Mouse (Mus musculus) thymus, postnatal 36 days (tissue): ENCODE data around the gene Acsm4.

Experiments
- DNase-seq, 2 experiments: peaks; one replicate each; pipeline ENCODE4 v3.0.0; 2022; ENCODE audit warnings: mixed read lengths in 2 of 2

Gene Acsm4

DNA sequence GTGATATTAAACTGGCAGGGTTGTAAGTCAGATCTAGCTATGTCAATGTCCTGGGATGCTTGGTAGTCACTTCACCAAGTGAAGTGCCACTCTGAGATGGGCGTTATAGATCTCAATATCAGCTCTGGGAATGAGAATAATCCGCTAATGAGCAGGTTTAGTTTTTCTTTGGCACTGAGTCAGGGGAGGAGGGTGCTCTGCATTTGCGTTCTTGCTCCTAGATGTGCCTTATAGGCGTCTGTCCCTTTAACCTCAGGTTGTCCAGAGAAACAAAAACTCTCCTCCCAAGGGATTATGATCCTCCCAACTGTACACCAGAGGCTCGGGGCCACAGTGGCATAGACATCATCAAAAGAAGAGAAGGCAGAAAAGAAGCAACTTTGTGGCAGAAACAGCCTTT is at the start of gene Acsm4:
Gene Acsm4 (plus strand): TSS at position 301 of the 400 bp plus-strand sequence.
- no peak for DNase-seq

DNA sequence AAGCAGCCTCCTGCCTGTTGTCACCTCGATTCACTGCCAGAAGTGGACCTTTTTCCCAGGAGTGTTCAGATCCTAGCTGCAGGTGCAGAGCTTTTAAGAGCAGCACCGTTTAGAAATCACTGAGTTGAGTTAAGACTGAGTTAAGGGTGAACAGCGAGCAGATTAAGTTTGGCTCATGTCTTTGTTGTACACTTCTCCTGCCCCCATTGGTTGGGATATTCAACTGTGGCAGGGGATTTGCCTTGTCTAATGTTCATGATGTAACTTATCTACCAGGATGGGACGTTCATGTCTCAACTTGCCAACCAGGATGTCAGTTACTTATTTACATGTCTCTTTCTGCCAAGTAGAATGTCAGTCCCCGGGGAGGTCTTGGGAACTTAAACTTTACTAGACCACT is 47.5 kb upstream of the Acsm4 start:
- no peak for DNase-seq

DNA sequence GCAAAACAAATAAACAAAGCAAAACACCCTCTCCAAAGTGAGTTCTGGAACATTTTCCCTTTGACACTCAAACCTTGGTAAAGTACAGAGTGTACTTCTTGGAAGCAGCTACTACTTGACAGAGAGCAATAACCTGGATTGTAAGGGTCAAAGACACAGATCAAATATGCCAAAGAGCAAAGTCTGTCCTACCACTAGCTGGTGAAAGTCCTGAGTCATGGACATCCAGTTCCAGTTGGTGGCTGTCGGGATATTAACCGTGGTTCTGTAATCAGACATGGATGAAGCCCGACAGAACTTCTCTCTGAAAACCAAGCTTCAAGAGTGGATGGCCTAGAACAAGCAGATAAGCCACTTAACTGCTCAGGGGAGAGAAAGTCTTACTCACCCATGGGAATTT is 21.9 kb upstream of the Acsm4 start:
- no peak for DNase-seq

DNA sequence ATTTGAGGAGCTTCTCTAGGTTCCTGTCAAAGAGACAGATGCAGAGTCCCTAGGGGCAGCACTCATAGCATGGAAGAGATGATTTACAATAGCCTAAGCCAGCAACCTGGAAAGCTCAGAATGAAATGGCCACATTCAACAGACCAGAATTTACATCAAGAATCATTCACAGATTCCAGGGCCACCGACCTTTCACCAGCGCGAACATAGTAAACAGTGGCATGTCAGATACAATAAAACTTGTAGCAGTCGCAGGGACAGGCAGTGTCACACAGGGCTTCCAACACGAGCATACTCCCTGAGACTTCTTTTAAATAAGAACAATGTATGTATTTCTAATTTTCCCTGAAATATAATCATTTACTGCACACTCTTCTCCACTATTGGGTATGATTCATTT is 19.4 kb upstream of the Acsm4 start:
- no peak for DNase-seq

DNA sequence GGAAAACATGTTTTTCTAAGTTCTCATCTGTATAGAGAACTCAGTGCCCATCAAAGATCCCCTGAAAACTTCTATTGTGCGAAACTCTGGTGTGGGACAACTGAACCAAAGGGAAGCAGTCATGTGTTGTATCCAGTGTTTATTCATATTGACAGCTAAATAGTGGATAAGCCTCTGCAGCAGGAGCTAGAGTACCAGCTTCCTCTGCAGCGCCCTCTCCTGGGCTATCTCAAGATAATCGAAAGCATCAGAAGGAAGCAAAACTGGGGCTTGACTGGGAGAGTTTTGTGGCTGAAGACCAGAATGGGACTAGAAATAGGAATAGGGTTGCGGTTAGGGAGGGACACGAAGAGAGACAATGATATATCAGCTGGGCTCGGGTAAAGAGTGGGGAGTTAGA is 18.9 kb upstream of the Acsm4 start:
- DNase-seq = no peak

DNA sequence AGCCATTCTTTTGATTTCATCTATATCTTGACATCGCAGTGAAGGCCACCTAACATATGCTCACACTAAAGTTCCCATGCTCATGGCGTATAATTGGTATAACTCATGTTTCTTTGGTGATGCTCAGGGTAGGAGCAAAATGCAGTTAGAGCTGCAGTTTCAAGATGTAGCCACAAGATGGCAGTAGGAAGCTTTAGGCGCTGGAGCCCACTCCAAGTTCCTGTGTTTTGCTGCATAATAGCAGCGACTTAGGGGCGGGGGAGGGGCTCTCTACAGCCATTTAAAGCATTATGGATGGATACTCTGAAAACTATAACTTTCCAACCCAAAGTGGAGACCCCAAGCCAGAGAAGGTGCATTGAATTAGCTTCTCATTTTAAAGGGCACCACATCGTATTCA is 16.4 kb upstream of the Acsm4 start:
- DNase-seq = peak; percentile 5 to 6

DNA sequence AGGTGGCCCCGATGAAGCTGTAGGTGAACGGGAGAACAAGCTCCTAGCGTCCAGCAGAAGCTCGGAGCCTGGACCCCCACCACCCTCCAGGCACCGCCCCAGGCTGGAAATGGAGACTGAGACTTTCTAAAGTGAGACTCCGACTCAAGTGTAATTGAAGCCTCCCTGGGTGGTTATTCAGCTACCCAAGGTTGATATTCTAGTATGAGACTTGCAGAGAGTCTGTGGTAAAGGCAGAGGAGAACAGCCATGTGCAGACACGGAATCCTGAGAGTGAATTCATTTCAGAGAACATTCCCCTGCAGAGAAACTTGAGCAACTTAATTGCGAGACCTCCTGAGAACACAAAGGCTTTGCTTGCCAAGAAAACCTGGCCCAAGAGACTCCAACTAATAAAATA is 9.7 kb upstream of the Acsm4 start:
- DNase-seq = no peak

DNA sequence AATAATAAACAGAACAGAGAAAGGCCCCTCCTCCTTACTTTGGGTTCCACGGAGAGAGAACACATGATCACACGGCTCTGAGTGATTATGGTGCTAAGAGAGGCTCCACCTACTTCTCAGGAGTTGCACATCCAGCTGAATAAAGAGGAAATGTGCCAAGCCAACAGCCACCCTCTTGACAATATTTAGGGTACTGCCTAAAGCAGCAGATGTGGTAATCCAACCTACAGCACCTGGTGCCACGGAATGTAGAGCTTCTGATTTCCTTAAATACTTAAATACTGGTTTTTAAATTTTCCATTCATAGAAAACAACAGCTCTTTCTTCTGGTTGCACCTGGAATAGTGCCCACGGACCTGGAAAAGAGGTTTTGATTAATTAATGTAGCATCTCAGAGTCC is 7.1 kb upstream of the Acsm4 start:
- DNase-seq = no peak

DNA sequence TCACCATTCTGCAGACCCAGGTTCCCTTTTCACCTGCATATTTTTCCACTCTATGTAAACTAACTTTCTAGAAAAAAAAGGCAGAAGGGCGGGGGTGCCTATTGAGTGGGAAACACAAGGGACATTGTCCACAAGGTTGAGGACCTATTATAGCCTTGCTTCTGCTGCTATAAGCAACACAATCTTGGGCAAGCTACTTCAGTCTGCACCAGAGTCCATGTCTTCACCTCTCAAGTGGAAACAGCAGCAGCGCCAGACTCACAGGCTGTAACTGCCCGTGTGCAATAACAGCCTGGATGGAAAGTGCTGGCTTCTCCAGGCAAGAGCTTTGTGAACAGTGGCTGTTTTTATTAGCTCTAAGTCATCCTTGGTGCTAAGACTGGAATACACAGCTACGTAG is 2.5 kb downstream of the Acsm4 start:
- no peak for DNase-seq

DNA sequence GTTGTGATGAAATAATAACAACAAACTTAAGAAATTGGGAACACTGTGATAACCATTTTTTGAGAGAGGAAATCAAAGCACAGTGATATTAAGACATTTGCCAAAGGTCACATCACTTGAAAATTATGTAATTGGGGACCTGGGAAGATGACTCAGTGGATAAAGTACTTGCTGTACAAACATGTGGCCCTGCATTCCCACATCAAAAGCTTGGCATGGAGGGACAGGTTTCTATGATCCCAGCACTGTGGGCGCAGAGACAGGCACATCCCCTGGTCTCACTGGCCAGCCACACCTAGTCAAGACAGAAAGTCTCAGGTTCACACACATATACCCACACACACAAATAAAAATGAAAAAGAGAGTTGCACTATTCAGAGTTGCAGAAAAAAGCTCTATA is 5.1 kb downstream of the Acsm4 start:
- no peak for DNase-seq

DNA sequence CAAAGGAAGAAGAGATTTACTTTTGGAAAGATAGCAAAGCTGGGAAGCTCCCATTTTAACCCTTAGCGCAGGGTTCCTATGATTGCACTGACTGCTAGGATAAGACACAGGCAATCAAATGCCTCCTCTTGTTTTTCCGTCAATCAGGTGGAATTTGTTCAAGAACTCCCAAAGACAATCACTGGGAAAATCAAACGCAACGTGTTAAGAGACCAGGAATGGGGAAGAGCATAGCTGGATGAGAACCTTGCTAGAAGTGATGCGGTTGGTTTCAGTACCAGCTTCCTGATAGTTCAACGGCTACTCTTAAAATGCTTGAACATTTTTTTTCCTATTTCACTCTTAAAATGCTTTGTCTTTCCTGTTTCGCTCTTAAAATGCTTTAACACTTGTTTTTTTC is 24.3 kb downstream of the Acsm4 start:
- DNase-seq = no peak

DNA sequence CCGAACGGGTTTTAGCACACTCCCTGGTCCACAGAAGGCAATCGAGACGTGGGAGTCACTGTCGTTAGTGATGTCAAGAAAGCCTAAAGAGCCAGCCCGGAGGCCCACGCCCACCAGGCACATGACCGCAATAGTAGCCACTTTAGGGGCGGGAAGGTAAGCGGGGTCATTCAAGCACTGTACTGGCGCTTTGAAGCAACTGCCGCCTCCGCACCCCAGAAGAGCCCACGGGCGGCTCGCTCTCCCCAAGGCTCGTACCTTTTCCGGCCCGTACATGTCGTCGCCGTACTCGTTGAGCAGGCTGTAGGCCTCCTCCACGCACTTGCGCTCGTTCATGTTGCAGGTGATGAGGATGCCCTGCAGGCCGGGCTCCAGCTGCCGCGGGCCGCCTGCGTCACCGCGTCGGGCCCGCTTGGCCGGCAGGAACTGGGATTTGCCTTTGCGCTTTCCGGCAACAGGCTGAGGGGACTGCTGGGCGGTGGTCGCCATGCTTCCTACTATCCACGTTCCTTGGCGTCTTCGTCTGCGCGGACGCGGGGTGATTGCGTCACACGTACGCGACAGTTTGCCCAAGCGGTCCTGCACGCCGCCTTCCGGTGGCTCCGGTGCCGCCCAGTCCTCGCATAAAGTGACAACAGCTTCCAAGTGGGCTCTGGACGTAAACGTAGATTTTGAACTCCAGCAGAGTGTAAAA is 30.6 kb downstream of the Acsm4 start, which contains the start of gene Thumpd1:
Gene Thumpd1 (minus strand): TSS at position 546 of the 694 bp plus-strand sequence.
- peak; percentile 90 to 91 for DNase-seq

DNA sequence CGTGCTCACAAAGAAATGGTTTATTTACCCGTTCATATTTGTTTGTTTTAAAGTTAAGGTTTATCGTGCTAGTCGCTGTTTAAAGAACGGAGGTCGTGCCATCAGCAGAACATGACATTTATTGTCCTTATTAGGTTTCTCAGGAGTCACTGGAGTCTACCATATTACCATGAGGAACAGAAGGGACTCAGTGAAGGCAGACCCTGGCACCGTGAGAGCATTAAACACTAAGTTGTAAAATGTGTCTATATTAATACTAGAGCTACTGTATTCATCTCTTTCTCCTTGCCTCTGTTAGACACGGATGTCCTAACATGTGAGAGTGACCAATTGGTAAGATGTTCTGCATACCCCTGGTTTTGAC is 31.1 kb downstream of the Acsm4 start:
- DNase-seq = no peak

DNA sequence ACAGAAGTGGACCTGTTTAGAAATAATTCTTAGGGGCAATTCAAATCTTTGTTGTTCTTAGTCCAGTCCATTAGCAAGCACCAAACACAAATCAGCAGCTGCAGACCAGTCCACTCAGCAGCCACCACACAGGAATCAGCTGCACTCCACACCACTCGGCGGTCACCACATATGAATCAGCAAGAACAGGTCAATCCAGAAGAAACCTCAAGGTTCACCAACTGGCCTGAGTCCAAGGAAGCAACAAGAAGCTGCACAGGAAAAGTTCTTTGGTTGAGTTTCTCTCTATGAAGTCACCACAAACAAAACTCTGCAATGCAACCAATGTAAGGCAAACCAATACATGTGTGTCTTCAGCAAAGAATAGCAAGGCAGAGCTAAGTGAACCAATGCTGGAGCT is 37.8 kb downstream of the Acsm4 start:
- DNase-seq = no peak

DNA sequence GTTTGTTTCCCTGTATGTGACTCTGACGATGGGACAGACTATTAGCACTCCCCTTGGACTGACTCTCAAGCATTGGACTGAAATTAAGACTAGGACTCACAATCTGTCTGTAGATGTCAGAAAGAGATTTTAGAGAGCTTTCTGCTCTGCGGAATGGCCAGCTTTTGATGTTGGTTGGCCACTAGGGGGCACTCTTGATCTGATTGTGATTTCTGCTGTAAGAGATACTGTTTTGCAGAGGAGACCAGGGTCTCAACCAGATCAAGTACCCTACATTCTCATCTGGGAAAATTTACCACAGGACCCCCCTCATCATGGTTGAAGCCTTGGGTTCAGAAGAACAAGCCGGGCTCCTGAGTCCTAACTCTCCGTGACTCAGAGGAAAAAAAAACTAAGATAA is 41.4 kb downstream of the Acsm4 start:
- DNase-seq = peak in 1 of 2 experiments; percentile 3

DNA sequence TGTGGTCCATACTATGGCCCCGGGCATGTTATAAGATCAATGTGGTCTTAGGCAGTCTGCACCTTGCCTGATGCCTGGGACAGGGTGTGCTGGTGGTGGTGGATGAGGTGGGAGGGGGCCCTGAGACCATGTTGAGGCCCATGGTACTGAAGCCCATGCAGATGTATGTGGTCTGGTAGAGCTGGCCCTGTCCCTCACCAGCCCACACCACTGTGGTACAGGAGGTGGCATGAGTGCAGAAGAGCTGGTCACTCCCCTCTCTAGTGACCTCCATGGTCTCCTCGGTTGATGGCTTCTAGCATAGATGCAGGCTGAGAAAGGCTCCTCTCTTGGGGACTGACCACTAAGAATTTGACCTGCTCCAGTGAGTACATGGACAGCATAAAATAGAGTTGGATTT is 49.1 kb downstream of the Acsm4 start:
- DNase-seq = no peak

DNA sequence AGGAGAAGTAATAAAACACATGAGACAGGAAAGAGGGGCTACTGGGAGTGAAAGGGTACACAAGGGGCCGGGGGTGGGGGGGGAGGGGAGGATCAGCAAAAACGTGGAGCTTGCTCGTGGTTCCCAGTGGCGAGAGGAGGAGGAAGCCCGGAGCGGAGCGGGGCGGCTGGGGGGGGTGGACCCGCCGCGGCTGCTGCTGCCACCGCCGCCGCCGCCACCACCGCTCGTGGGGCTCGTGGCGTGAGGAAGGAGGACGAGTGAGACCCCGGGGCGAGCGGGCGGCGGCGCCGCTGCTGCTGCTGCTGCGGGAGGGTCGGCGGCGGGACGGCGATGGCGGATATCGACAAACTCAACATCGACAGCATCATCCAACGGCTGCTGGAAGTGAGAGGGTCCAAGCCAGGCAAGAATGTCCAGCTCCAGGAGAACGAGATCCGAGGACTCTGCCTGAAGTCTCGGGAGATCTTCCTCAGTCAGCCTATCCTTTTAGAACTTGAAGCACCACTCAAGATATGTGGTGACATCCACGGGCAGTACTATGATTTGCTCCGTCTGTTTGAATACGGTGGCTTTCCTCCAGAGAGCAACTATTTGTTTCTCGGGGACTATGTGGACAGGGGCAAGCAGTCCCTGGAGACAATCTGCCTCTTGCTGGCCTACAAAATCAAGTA is 50.1 kb downstream of the Acsm4 start:
- DNase-seq = peak in 1 of 2 experiments; percentile 25

DNA sequence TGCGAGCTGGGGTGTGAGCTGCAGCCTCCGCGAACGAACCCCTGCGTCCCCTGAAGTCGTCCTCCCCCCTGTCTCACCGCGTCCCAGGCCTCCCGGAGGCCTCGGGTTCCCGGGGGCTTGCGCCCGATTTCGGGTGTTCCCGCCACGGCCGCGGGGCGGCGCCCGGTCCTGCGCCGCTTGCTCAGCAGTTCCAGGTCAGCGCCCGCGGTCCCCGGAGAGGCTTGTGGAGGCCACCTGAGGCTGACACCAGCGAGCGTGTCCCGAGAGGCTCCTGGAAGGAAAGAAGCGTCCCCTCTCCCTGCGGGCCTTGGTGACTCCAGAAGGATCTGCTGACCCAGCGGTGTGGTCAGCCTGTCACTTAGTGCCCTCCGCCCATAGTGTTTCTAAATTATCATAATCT is 54.5 kb downstream of the Acsm4 start:
- peak in 1 of 2 experiments; percentile 12 for DNase-seq

DNA sequence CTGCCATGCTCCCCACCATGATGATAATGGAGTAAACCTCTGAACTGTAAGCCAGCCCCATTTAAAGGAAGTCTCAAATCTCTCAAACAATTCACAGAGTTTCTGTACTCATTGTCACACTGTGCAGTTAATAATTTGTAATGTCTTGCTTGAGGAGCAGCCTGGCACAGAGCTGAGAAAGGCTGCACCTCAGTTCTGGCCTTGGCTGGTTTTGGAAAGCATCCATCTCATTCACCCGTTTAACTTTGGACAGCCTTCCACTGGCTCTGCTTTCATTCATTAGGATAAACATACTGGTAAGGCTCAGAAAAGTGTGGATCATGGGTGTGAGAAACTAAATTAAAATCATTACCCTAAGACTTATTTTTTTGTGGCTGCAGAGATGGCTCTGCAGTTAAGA is 56.0 kb downstream of the Acsm4 start:
- no peak for DNase-seq

DNA sequence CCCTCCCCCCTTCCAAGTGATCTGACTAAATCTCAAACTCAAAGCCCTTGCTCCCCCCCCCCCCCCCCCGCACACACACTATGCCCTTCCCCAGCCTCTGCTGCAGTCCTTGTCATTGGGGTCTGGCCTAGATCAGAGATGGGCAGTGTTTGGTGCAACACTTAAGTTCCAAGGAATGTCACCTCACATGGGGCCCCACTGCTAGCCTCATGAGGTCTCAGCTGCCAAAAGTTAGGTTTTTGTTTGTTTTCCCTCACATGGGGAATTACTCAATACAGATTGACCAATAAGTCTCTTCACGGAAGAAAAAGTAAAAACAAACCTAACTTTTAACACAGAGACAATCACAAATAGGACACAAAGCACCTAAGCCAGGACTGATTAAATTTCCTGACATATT is 58.9 kb downstream of the Acsm4 start:
- no peak for DNase-seq

DNA sequence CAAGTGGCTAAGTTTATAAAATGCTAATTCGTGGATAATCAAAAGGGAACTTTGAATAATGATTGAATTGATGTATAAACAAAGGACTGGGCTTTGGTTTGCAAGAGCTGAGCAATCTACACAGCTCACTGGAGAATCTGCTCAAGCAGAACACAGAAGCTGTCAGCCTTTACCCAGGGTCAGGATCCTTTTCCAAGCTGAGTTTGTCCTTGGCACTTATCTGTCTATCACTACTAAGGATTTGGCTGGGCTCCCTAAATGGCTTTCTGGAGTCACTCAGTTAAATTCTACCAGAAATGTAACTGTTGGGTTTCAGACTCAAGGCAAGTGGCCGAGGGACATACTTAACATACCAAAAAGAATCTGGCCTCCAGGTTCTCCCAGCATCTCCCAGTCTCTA is 60.1 kb downstream of the Acsm4 start:
- no peak for DNase-seq

DNA sequence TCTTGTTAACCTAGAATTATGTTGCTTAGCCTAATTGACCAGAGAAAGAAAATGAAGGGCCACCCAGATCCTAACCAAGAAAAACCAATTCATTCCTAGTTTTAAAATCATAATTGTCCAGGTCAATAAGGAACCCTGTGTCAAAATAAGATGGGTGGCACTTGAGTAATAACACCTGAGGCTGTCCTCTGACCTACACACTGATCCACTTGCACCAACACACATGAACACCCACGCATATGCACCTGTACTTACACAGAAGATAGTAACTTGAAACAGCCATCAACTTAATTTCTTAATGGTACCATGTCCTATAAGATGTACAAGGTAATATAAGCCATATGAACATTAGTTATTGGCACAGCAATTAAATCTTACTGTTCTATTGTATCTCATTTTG is 63.9 kb downstream of the Acsm4 start:
- no peak for DNase-seq

DNA sequence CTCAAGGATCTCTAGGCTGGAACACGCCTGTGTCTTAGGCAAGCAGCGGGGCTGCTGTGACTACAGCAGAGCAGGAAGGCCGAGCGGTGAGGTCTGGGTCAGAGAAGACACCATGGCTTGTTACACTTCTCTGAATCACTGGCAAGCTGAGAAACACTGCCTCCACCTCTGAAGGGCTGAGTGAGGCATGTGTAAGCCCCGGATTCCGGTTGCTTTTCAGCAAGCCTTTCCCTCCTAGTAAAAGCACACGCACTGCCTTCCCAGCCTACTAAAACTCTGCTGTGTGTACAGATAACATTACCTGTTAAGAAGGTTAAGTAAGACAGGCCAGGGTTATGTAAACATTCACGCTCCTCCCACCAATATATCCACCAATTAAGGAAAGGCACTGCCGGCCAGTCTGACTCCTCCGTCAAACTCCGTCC is 70.7 kb downstream of the Acsm4 start, which contains the start of gene Acsm3:
Gene Acsm3 (plus strand): TSS at position 397 of the 425 bp plus-strand sequence.
- no peak for DNase-seq

DNA sequence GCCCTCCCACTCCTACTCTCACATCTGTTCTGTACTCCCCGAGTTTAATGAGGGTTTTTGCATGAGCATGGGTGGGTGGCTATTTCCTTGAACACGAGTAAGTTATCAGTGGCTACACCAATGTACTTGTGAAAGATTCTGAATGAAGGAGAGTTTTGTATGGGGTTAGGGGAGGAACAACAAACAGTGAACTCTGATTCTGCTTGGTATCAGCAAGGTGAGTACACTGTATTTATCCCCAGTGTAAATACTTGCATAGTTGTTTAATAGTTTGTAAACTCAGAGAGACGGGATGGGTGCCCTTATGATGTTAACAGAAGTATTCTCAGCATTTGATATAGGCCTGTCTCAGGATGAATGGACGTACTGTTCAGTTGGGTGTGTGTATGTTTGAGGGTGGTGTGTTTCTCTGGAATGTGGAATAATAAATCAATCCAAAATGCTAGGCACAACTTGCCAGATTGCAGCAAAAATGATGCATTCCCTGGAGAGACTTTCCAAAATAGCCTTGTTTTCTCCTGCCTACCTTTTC is 72.4 kb downstream of the Acsm4 start:
- DNase-seq = no peak
